Mouse (Mus musculus): ENCODE measurements at regions not wholly inside any gene's neighbourhood (a gene's known extent, or its start where the extent isn't known, plus 50 kb on each side); places are given as distances from the start of the nearest gene placed in this dataset.

GRCm38 (mm10) chr8:53338006-53338405 is 173.5 kb upstream of the Aga start:
- DNase-seq (ENCODE audit: low read depth, low spot score): no peak

- DNase-seq (ENCODE audit: low read depth, low spot score): no peak
Measured at GRCm38 (mm10) chr8:53368640-53369039, 142.9 kb upstream of the Aga start.

- peak; percentile 7 for DNase-seq (ENCODE audit: low read depth, low spot score)
Measured at GRCm38 (mm10) chr8:53373401-53373800, 138.1 kb upstream of the Aga start.

- DNase-seq (ENCODE audit: low read depth, low spot score): peak; percentile 36
Measured at GRCm38 (mm10) chr8:53412101-53412500, 99.4 kb upstream of the Aga start.

GRCm38 (mm10) chr8:53434184-53434583 is 77.3 kb upstream of the Aga start:
- DNase-seq (ENCODE audit: low read depth, low spot score): no peak

GRCm38 (mm10) chr8:53435721-53436120 is 75.8 kb upstream of the Aga start:
- no peak for DNase-seq (ENCODE audit: low read depth, low spot score)

- no peak for DNase-seq (ENCODE audit: low read depth, low spot score)
Measured at GRCm38 (mm10) chr8:53446748-53447355, 64.7 kb upstream of the Aga start.

Data from brain, adult 2 months (tissue).